In the genomic region with DNA sequence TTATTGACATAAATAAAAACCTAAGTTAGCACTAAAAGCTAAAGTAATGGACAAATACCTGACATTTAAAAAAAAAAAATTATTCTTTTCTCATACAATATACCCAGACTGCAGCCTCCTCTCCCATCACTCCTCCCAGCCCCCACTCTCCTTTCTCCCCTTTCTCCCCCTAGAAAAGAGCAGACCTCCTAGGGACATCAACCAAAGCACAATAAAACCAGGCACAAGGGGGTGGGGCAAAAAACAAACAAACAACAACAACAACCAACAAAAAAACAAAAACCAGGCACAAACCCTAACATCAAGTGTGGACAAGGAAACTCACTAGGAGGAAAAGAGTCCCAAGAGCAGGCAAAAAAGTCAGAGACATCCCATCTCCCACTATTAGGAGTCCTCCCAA, we compare ENCODE assay signal across 7 mouse cellular contexts. TPM values are rescaled to one million over a fixed set of nuclear protein-coding genes. Genes with fewer than 3 reads are reported as not detected.
A peak's percentile ranks its signal among the peaks of the same experiment; 100 is the strongest.
DNase-seq lines count a peak whose midpoint lies in the region; ATAC-seq lines count a peak whose summit lies in the region.

No protein-coding gene starts in this region.

- intact Hi-C loops in left cerebral cortex, postnatal 14 days (cut with DNase I): loop anchor here (1.0 to 5.0 kb wide), 3 partner anchors 75 to 159 kb away; a partner anchor contains a TSS

- H3K4me1 ChIP-seq in lung, embryonic 15.5 days: peaks cover 16% of the 10 kb centered on the region
- peaks cover 6% of the 10 kb centered on the region; the same call in 1 of the 2 replicates for H3K4me1 ChIP-seq in forebrain, embryonic 14.5 days (ENCODE audit: control insufficient read depth, insufficient read depth, low read length)
- peaks cover 27% of the 10 kb centered on the region for H3K4me1 ChIP-seq in liver, embryonic 13.5 days (replicated peaks)

- H3K9me3 ChIP-seq in lung, embryonic 15.5 days: no peaks in the 10 kb centered on the region
- no peaks in the 10 kb centered on the region for H3K9me3 ChIP-seq in forebrain, embryonic 14.5 days (replicated peaks; ENCODE audit: control insufficient read depth, low read length)
- H3K9me3 ChIP-seq in liver, embryonic 13.5 days (replicated peaks): no peaks in the 10 kb centered on the region

- H3K27ac ChIP-seq in lung, embryonic 15.5 days: no peak overlapping the region
- no peak overlapping the region for H3K27ac ChIP-seq in forebrain, embryonic 14.5 days (ENCODE audit: low read depth, low read length)
- H3K27ac ChIP-seq in liver, embryonic 13.5 days: no peak overlapping the region

- H3K9ac ChIP-seq in lung, embryonic 15.5 days: no peak overlapping the region
- H3K9ac ChIP-seq in forebrain, embryonic 14.5 days (ENCODE audit: low read length): no peak overlapping the region
- peak overlapping the region; percentile 33; the same call in 1 of the 2 replicates for H3K9ac ChIP-seq in liver, embryonic 13.5 days

- H3K27me3 ChIP-seq in lung, embryonic 15.5 days: 0 out of 2 replicates have a peak, but pooled peaks cover 3% of the 10 kb centered on the region
- H3K27me3 ChIP-seq in forebrain, embryonic 14.5 days (replicated peaks; ENCODE audit: control insufficient read depth, insufficient read depth, low read length): no peaks in the 10 kb centered on the region
- no peaks in the 10 kb centered on the region for H3K27me3 ChIP-seq in liver, embryonic 13.5 days

- H3K4me2 ChIP-seq in lung, embryonic 15.5 days: peak overlapping the region; percentile 38
- H3K4me2 ChIP-seq in forebrain, embryonic 14.5 days (ENCODE audit: low read length): peak overlapping the region; percentile 7; the same call in 1 of the 2 replicates
- peak overlapping the region; percentile 51 for H3K4me2 ChIP-seq in liver, embryonic 13.5 days

- peaks cover 21% of the 10 kb centered on the region for H3K36me3 ChIP-seq in lung, embryonic 15.5 days
- H3K36me3 ChIP-seq in forebrain, embryonic 14.5 days (ENCODE audit: control insufficient read depth, insufficient read depth, low read length): peaks cover 13% of the 10 kb centered on the region; the same call in 1 of the 2 replicates
- peaks cover 27% of the 10 kb centered on the region for H3K36me3 ChIP-seq in liver, embryonic 13.5 days

- ATAC-seq in lung, embryonic 15.5 days (ENCODE audit: borderline replicate concordance, extremely low read depth, low FRiP score, low TSS enrichment): no peak
- ATAC-seq in forebrain, embryonic 14.5 days: peak; percentile 14
- no peak for ATAC-seq in liver, embryonic 13.5 days (ENCODE audit: low read depth)

- no peak for DNase-seq in lung, postnatal 25 days (ENCODE audit: low spot score)
- DNase-seq in forebrain, embryonic 14.5 days (ENCODE audit: low spot score): no peak
- no peak for DNase-seq in liver, embryonic 13.5 days
- peak; percentile 11 for DNase-seq in testis, postnatal 14 days (ENCODE audit: low spot score)
- no peak for DNase-seq in left cerebral cortex, postnatal 14 days (ENCODE audit: low spot score in 2 of 2)
- DNase-seq in spleen, adult 18-20 months: no peak

- peak overlapping the region; percentile 16; the same call in 1 of the 2 replicates for H3K4me3 ChIP-seq in lung, embryonic 15.5 days
- H3K4me3 ChIP-seq in forebrain, embryonic 14.5 days (ENCODE audit: low read depth, low read length): no peak overlapping the region
- H3K4me3 ChIP-seq in liver, embryonic 13.5 days (replicated peaks): peak overlapping the region; percentile 29

RNA-seq across cellular contexts. Expression of a gene that starts 0.6 kb away (rescaled TPM):
- 340 and 374 TPM in 2 replicates for polyA plus RNA-seq in lung, embryonic 15.5 days (2015; fragmentation: Nextera tagmentation; extraction: Ambion mirVana)
- polyA plus RNA-seq in forebrain, embryonic 14.5 days (2014; fragmentation: Nextera tagmentation; extraction: Ambion mirVana): 182 and 221 TPM in 2 replicates
- 302 and 319 TPM in 2 replicates for polyA plus RNA-seq in liver, embryonic 13.5 days (2015; fragmentation: Nextera tagmentation; extraction: Ambion mirVana)
- 100 to 1,000 TPM; 115 to 117 TPM for total RNA-seq in left cerebral cortex, postnatal 14 days (2021)

RNA-seq across cellular contexts. Expression of a gene that starts 24.1 kb away (rescaled TPM):
- 9.3 and 9.4 TPM in 2 replicates for polyA plus RNA-seq in lung, embryonic 15.5 days (2015; fragmentation: Nextera tagmentation; extraction: Ambion mirVana)
- polyA plus RNA-seq in forebrain, embryonic 14.5 days (2014; fragmentation: Nextera tagmentation; extraction: Ambion mirVana): 18.3 and 21.7 TPM in 2 replicates
- polyA plus RNA-seq in liver, embryonic 13.5 days (2015; fragmentation: Nextera tagmentation; extraction: Ambion mirVana): 0.73 and 0.74 TPM in 2 replicates
- 10 to 100 TPM; 16.4 to 18.7 TPM for total RNA-seq in left cerebral cortex, postnatal 14 days (2021)

RNA-seq across cellular contexts. Expression of a gene that starts 59.5 kb away (rescaled TPM):
- 73.4 and 78.8 TPM in 2 replicates for polyA plus RNA-seq in lung, embryonic 15.5 days (2015; fragmentation: Nextera tagmentation; extraction: Ambion mirVana)
- 41.1 and 44.3 TPM in 2 replicates for polyA plus RNA-seq in forebrain, embryonic 14.5 days (2014; fragmentation: Nextera tagmentation; extraction: Ambion mirVana)
- 51.2 and 63.6 TPM in 2 replicates for polyA plus RNA-seq in liver, embryonic 13.5 days (2015; fragmentation: Nextera tagmentation; extraction: Ambion mirVana)
- total RNA-seq in left cerebral cortex, postnatal 14 days (2021): 10 to 100 TPM; 43.8 to 46.5 TPM
